Mouse (Mus musculus) regulatory T cell (primary cell): ENCODE measurements around the gene Terf2.
"Not testable (repeated sequence)": the region's sequence is repeated elsewhere in the genome, so short reads cannot be mapped to it uniquely, and the experiment has no call there.

Source experiments
- in situ Hi-C: fragments of 300-600 bp; cut with MboI, MseI; formaldehyde crosslinking; loops from one replicate; pipeline ENCODE4 v1.15.1; 2025; ENCODE audit warnings: high pct_unique_total_duplicates

The Terf2 gene

GRCm38 (mm10) chr8:107062613-107063012 is 33.7 kb downstream of the Terf2 start:
- in situ Hi-C loops, result no loop called here

- in situ Hi-C loops, result no loop called here
Measured at GRCm38 (mm10) chr8:107056973-107057369, 39.4 kb downstream of the Terf2 start.

- in situ Hi-C loops, result no loop called here
Measured at GRCm38 (mm10) chr8:107056076-107056972, 40.0 kb downstream of the Terf2 start, which contains the start of the genes Cog8 and Nip7. Gene Cog8 (minus strand): TSS chr8:107056689. Gene Nip7 (plus strand): TSS chr8:107056877.

- in situ Hi-C loops, result loop anchor here (5.0 kb wide), 1 partner anchor 45 kb away; the partner anchor contains the start of gene Terf2
Measured at GRCm38 (mm10) chr8:107052046-107052445, 44.3 kb downstream of the Terf2 start.

GRCm38 (mm10) chr8:107049480-107049879 is 46.9 kb downstream of the Terf2 start:
- in situ Hi-C loops, result loop anchor here (10.0 kb wide), 1 partner anchor 815 kb away; no protein-coding TSS in a partner anchor

GRCm38 (mm10) chr8:107048061-107048941 is 48.0 kb downstream of the Terf2 start, which contains the start of gene Pdf:
Gene Pdf (minus strand): TSS chr8:107048614.
- in situ Hi-C loops, result loop anchor here (10.0 kb wide), 1 partner anchor 814 kb away; no protein-coding TSS in a partner anchor

DNA sequence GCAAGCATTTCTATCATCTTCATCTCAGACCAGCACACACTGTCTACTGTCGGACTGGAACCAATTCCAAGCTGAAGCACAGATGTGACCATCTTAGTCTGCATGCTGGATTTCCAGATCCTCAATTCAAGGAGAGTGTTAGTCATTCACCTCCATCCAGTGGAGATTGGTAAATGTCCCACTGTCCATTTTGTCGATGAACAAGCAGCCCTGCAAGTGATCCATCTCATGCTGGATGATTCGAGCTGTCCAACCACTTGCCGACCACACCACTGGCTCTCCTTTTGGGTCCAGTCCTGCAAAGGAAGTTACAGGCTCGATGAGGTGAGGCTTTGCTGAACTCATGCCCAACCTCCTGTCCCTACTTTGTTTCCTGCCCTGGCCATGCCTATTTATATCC is 49.4 kb downstream of the Terf2 start:
- in situ Hi-C loops, result loop anchor here (10.0 kb wide), 1 partner anchor 812 kb away; no protein-coding TSS in a partner anchor

DNA sequence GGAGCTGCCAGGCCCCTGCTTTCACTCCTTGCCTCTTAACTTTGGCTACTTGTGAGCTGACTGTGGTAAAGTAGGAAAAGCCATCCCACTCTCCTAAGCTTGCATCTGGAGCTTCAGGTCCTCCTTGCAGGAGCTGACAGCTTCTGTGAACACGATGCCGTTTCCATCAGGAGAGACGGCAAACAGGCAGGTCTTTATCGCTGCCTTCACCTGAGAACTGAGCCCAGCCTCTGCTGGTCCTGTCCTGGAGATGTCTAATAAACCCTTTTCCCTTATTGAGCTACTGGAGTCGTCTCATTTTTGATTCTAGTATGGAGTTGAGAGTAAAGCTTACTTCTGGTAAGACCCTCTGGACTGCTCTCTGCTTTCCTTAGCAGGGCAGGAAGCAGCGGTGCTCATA is 50.9 kb downstream of the Terf2 start:
- in situ Hi-C loops, result loop anchor here (10.0 kb wide), 1 partner anchor 811 kb away; no protein-coding TSS in a partner anchor

- in situ Hi-C loops, result loop anchor here (10.0 kb wide), 1 partner anchor 806 kb away; no protein-coding TSS in a partner anchor
Measured at GRCm38 (mm10) chr8:107040632-107041031, 55.7 kb downstream of the Terf2 start.

DNA sequence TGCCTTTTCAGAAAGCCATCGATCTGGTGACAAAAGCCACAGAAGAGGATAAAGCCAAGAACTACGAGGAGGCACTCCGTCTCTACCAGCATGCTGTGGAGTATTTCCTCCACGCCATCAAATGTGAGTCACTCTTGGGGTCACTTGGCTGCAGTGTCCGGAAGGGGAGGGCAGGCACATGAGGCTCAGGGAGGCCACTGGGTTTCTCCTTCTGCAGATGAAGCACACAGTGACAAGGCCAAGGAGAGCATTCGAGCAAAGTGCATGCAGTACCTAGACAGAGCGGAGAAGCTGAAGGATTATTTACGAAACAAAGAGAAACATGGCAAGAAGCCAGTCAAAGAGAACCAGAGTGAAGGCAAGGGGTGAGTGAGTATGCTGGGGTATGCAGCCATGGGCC is 59.7 kb downstream of the Terf2 start:
- in situ Hi-C loops, result no loop called here

DNA sequence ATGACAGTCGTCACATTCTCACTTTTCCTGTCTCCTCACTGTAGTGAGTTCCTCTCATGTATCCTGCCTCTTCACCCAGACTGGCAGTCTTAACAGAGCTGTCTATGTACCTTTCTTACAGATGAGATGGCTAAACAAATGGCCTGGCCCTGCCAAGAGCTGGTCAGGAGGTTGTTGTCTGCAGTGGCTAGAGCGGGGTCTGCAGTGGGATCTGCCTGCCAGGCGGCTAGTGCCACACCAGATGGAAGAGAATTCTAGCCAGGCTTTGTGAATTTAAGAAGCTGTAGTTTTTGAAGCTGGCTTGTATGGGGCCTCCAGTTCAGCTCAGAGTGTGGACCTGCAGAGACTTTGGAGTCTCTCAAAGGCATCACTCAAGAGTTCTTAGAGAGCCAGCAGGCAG is 60.7 kb downstream of the Terf2 start:
- in situ Hi-C loops, result no loop called here

GRCm38 (mm10) chr8:107033609-107034008 is 62.7 kb downstream of the Terf2 start:
- in situ Hi-C loops, result not testable (repeated sequence)

DNA sequence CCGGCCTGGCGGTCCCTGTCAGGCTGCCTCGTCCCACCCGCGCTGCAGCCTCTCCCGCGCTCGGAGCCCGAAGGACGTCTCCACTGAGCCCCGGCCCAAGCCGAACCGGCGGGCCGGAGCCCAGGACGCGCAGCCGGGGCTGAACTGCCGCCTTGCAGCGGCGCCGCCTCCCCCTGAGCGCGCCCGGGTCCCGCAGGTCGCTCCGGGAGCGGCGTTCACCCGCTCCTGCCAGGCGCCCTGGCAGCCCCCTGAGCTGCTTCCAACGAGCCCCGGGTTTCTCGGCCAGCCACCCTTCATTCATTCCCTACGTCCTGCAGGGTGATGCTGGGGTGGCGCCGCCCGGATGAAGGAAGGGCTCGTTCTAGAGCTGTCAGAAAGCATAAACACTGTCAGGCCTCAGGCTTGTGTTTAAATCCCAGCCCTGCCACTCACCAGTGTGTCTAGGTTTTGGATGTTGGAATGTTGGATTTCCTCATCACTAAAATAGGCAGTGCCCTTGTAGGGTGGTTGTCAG is 64.7 kb downstream of the Terf2 start:
- in situ Hi-C loops, result no loop called here

DNA sequence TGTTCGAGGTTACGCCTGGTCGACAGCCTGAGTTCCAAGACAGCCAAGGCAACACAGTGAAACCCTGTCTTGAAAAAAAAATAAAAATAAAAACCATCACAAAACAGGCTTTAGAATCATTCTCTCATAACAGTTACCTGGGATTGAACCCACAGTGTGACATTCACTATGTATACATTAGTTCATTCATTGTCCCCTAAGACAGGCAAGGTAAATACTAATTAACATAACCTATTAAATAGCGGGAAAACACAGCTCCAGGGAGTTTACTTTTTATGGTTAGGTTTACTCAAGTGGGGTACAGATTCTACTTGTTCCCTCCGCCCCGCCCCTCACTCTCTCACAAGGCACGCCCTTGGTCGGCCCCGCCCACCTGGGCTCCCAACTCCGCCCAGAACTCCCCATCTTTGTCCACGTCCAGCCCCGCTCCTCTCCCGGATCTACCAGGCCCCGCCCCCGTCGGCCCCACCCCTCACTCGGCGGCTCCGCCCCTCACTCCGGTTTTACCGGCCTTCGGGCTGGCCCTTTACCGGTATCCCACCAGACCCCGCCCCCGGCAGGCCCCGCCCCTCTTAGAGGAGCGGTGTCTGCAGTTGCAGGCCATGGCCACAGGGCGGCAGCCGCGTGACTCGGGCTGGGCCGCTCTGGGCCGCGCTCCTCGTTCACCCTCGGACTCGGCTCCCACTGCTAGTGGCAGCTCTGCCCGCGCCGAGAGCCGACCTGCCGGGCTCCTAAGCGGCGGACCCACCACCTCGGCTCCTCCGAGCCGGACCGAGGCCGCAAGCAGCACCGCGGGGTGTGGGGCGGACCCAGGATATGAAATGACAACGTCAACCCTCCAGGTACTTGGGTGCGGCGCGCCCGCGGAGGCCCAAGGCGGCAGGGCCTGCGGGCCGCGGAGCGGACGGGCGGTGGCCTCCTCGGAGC is 65.4 kb downstream of the Terf2 start, which contains the start of gene Vps4a:
TSS of gene Vps4a (plus strand) at position 573 of the 927 bp plus-strand sequence.
- in situ Hi-C loops, result no loop called here

DNA sequence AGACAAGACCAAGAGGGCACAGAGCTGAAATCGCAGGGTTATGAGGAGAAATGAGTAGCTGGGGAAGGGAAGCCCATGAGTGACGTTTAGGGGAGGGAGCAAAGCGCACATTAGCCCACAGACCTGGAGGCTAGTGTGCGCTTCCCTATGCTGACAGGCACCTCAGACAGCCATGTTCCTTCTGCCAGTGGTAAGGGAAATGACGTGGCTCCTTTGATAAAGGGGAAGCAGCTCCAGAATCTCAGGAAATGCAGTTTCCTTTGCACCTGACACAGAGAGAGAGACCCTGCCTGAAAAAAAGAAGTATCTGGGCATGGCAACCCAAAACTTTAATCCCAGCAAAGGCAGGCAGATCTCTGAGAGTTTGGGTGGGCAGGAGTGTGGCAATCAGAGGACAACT is 66.3 kb downstream of the Terf2 start:
- in situ Hi-C loops, result no loop called here

- in situ Hi-C loops, result no loop called here
Measured at GRCm38 (mm10) chr8:107029310-107029709, 67.0 kb downstream of the Terf2 start.

DNA sequence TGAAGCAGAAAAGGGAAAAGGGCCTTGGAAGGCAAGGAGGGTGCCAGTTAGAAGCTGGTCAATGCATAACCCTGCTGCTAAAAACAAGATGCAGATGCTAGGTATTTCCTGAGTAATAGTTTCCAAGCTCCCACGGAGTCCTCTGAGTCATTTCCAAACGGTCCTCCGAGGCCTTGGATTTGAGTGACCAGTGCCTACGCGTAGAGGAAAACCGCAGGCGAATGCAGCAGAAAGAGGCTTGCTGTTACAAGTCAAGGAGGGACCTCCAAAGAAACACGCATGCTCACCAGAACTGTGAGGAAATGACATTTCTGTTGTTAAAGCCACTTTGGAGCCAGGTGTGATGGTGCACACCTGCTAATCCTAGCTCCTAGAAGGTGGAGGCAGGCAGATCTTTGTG is 72.9 kb downstream of the Terf2 start:
- in situ Hi-C loops, result loop anchor here (25.0 kb wide), 1 partner anchor 311 kb away; no protein-coding TSS in a partner anchor
